Mouse (Mus musculus) heart, embryonic 13.5 days (tissue): Measurements from ENCODE around the gene Dcaf6. TPM values are rescaled to one million over a fixed set of nuclear protein-coding genes. Genes with fewer than 3 reads are reported as not detected.

Source experiments
- ATAC-seq: fragments of 200-750 bp; cut with Nextera tagmentation; 2 replicates; pipeline ENCODE4 v1.8.0; 2017; ENCODE audit warnings: moderate TSS enrichment; ENCODE audit not compliant: insufficient number of reproducible peaks, low FRiP score, low TSS enrichment; ENCODE audit errors: extremely low read depth
- H3K27ac ChIP-seq: fragments of 300-500 bp; sonication (generic); replicated peaks from 2 replicates; pipeline ENCODE4 v1.5.1; 2015; ENCODE audit warnings: moderate library complexity, mild to moderate bottlenecking, inconsistent platforms
- H3K27me3 ChIP-seq: fragments of 300-500 bp; sonication (generic); replicated peaks from 2 replicates; pipeline ENCODE4 v1.6.1; 2015; ENCODE audit warnings: mild to moderate bottlenecking, inconsistent platforms
- H3K36me3 ChIP-seq: fragments of 300-500 bp; sonication (generic); 2 replicates; pipeline ENCODE4 v1.6.1; 2015; ENCODE audit warnings: mild to moderate bottlenecking, inconsistent platforms
- H3K4me1 ChIP-seq: fragments of 300-500 bp; sonication (generic); 2 replicates; pipeline ENCODE4 v1.6.1; 2015; ENCODE audit warnings: inconsistent platforms
- H3K4me2 ChIP-seq: fragments of 300-500 bp; sonication (generic); 2 replicates; pipeline ENCODE4 v1.6.1; 2015; ENCODE audit warnings: inconsistent platforms, mild to moderate bottlenecking, moderate library complexity
- H3K4me3 ChIP-seq: fragments of 300-500 bp; sonication (generic); 2 replicates; pipeline ENCODE4 v1.5.1; 2015; ENCODE audit warnings: moderate library complexity, mild to moderate bottlenecking, inconsistent platforms
- H3K9ac ChIP-seq: fragments of 300-500 bp; sonication (generic); 2 replicates; pipeline ENCODE4 v1.6.1; 2015; ENCODE audit warnings: inconsistent platforms, mild to moderate bottlenecking, moderate library complexity
- H3K9me3 ChIP-seq: fragments of 300-500 bp; sonication (generic); 2 replicates; pipeline ENCODE4 v1.6.1; 2016; ENCODE audit warnings: inconsistent platforms
- WGBS: fragments of 180-500 bp; shearing (Covaris S2); methylation state at CpG from one replicate; pipeline ENCODE4 v1.1.7; 2015; ENCODE audit warnings: mixed read lengths; 5-methylcytosine and 5-hydroxymethylcytosine counted together
- polyA plus RNA-seq: library from polyadenylated mRNA; unstranded; fragments of >200 nt; fragmentation: Nextera tagmentation; extraction: Ambion mirVana; gene quantifications from 2 replicates; pipeline ENCODE4 v1.2.1, GENCODE M21; 2015

Gene Dcaf6
- 15.2 and 17.2 TPM in 2 replicates for polyA plus RNA-seq

DNA sequence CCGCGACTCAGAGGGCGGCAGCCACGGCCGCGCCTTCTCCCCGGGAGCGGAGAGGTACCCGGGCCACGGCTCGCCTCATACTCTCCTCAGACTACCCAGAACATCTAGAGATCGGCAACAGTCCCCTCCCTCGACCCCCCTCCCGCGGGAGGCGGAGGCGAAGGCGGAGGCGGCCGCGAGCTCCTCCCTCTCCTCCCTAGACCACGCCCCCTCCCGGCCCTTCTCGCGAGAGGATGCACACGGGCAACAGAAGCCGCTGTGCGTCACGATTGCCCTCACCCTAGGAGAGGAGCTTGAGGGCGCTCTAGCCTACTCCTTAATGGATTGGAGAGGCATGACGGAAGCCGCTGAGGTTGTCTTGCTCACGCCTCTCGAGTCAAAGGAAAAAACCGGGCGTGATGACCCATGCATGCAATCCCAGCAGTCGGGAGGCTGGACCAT, at the start of gene Dcaf6, which contains the start of gene Mpc2:
Dcaf6 (minus strand) TSS at position 116 of the 441 bp plus-strand sequence.
Mpc2 (plus strand) TSS at position 278 of the 441 bp plus-strand sequence.
- WGBS: under 1% methylated on average over 37 of the region's 37 CpGs

DNA sequence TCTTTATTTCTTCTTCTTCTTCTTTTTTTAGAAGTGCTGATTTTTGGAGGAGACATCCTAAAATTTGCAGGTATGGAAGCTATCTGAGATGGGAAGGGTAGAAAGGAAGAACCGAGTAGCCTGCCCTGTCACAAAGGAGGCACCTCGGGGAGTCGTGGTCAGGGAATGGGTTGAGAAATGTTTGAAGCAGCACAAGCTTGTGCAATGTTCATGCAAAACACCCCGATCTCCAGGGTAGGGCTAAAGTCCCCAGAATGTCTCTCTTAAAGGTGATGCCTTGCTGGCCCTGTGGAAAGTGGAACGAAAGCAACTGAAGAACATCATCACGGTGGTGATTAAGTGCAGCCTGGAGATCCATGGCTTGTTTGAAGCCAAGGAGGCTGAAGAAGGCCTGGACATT, 46.0 kb upstream of the Dcaf6 start:
- no peak overlapping the region for H3K4me2 ChIP-seq
- no peak overlapping the region for H3K9ac ChIP-seq
- WGBS: 82% methylated on average over 6 of the region's 6 CpGs

More for the DNA sequence above, at the start of gene Dcaf6, which contains the start of gene Mpc2:
- Histone ChIP-seq H3K9ac (peak within 1 kb of the TSS; percentile 95), H3K36me3 (no peaks in the 10 kb centered on the region), H3K4me3 (peak within 1 kb of the TSS; percentile 96), H3K9me3 (no peaks in the 10 kb centered on the region), H3K27ac (peak within 1 kb of the TSS; percentile 99), H3K4me1 (peaks cover 26% of the 10 kb centered on the region), H3K4me2 (peak within 1 kb of the TSS; percentile 82), H3K27me3 (no peaks in the 10 kb centered on the region)
- ATAC-seq: peak; percentile 86

DNA sequence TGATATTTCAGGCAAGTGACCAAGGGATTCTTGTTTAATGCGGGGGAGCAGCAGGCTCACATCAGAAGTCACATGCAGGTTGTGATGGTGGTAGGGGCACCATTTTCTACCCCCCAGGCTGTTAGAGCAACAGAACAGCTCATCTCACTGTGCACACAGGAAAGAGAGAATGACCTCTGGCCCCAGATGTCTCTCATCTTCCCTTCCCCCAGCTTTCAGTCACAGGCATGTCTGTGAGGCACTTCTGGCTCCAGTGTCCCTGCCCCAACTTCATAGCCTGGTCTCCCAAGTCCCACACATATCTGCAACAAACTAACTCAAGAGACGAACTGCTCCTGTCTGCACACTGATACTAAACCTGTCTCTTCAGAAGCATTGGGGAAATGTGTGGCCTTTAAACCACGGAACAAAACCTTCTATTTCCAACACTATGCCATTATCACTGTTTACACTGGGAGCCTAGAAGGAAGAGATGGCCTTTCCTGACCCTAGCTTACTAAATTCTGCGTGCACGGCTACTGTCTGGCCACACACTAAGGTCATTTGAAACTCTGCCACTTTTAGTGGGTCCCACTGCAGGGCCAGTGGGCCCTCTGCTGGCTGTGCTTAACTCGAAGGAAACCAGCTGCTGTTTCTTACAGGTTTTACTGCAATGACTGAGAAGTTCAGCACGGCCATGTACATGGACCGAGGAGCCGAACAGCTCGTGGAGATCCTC, 43.2 kb upstream of the Dcaf6 start:
- H3K9me3 ChIP-seq: no peaks in the 10 kb centered on the region
- H3K4me2 ChIP-seq: peak overlapping the region; percentile 24; the same call in 1 of the 2 replicates
- H3K36me3 ChIP-seq: no peaks in the 10 kb centered on the region
- 27% methylated on average over 10 of the region's 10 CpGs for WGBS
- no peak overlapping the region for H3K4me3 ChIP-seq
- H3K9ac ChIP-seq: no peak overlapping the region
- H3K4me1 ChIP-seq: peaks cover 12% of the 10 kb centered on the region; the same call in 1 of the 2 replicates
- no peak overlapping the region for H3K27ac ChIP-seq
- ATAC-seq: no peak
- H3K27me3 ChIP-seq: no peaks in the 10 kb centered on the region

More for the DNA sequence above, 46.0 kb upstream of the Dcaf6 start:
- H3K4me1 ChIP-seq: peaks cover 12% of the 10 kb centered on the region; the same call in 1 of the 2 replicates
- no peaks in the 10 kb centered on the region for H3K36me3 ChIP-seq
- ATAC-seq: no peak
- H3K9me3 ChIP-seq: no peaks in the 10 kb centered on the region
- H3K4me3 ChIP-seq: no peak overlapping the region
- no peak overlapping the region for H3K27ac ChIP-seq
- no peaks in the 10 kb centered on the region for H3K27me3 ChIP-seq

- H3K4me1 ChIP-seq: peaks cover 9% of the 10 kb centered on the region; the same call in 1 of the 2 replicates
- ATAC-seq: no peak
- 41% methylated on average over 3 of the region's 3 CpGs for WGBS
- no peaks in the 10 kb centered on the region for H3K9me3 ChIP-seq
- H3K4me2 ChIP-seq: no peak overlapping the region
- no peak overlapping the region for H3K27ac ChIP-seq
- no peaks in the 10 kb centered on the region for H3K27me3 ChIP-seq
- no peaks in the 10 kb centered on the region for H3K36me3 ChIP-seq
- no peak overlapping the region for H3K9ac ChIP-seq
- no peak overlapping the region for H3K4me3 ChIP-seq
These were observed 38.6 kb upstream of the Dcaf6 start for GRCm38 (mm10) chr1:165498856-165499255.

DNA sequence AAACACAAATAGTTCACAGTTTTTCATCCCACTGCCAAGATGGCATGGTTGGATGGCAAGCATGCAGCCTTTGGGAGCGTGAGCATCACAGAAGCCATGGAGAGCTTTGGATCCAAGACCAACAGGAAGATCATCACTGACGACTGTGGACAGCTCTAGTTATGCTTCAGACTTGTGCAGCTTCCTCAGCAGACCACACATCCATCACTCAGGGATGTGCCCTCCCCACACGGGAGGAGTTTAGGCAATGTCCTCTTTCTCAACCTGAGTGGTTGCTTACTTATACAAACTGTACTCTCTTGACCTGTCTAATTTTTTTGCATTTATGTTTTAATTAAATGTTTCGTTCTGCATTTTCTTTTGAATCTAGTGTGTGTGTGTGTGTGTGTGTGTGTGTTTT, 28.9 kb upstream of the Dcaf6 start:
- no peak overlapping the region for H3K27ac ChIP-seq
- no peak overlapping the region for H3K4me2 ChIP-seq
- ATAC-seq: no peak
- H3K36me3 ChIP-seq: peaks cover 5% of the 10 kb centered on the region; the same call in 1 of the 2 replicates
- H3K27me3 ChIP-seq: no peaks in the 10 kb centered on the region
- no peak overlapping the region for H3K4me3 ChIP-seq
- H3K9me3 ChIP-seq: no peaks in the 10 kb centered on the region
- H3K9ac ChIP-seq: no peak overlapping the region
- 75% methylated on average over 4 of the region's 4 CpGs for WGBS
- H3K4me1 ChIP-seq: no peaks in the 10 kb centered on the region

- H3K27ac ChIP-seq: no peak overlapping the region
- no peak for ATAC-seq
- no peaks in the 10 kb centered on the region for H3K4me1 ChIP-seq
- peaks cover 30% of the 10 kb centered on the region for H3K36me3 ChIP-seq
- 87% methylated on average over 2 of the region's 2 CpGs for WGBS
- H3K9ac ChIP-seq: no peak overlapping the region
- no peak overlapping the region for H3K4me3 ChIP-seq
- no peaks in the 10 kb centered on the region for H3K9me3 ChIP-seq
- H3K4me2 ChIP-seq: no peak overlapping the region
- H3K27me3 ChIP-seq: no peaks in the 10 kb centered on the region
These were observed 25.8 kb upstream of the Dcaf6 start for GRCm38 (mm10) chr1:165486108-165486507.

GRCm38 (mm10) chr1:165484688-165485233, 24.5 kb upstream of the Dcaf6 start, which contains the start of gene Adcy10:
Gene Adcy10, plus strand, starts transcription at chr1:165485183.
- no peak within 1 kb of the TSS for H3K4me3 ChIP-seq
- no peak within 1 kb of the TSS for H3K9ac ChIP-seq
- H3K27ac ChIP-seq: no peak within 1 kb of the TSS
- 89% methylated on average over 8 of the region's 8 CpGs for WGBS
- H3K36me3 ChIP-seq: peaks cover 42% of the 10 kb centered on the region
- no peaks in the 10 kb centered on the region for H3K9me3 ChIP-seq
- no peak within 1 kb of the TSS for H3K4me2 ChIP-seq
- ATAC-seq: no peak
- H3K27me3 ChIP-seq: no peaks in the 10 kb centered on the region
- no peaks in the 10 kb centered on the region for H3K4me1 ChIP-seq

- H3K27me3 ChIP-seq: no peaks in the 10 kb centered on the region
- 71% methylated on average over 1 of the region's 1 CpGs for whole genome bisulfite sequencing
- peaks cover 14% of the 10 kb centered on the region for H3K4me1 ChIP-seq
- H3K27ac ChIP-seq: no peak overlapping the region
- no peak overlapping the region for H3K4me2 ChIP-seq
- H3K9me3 ChIP-seq: no peaks in the 10 kb centered on the region
- ATAC-seq: no peak
- no peak overlapping the region for H3K9ac ChIP-seq
- H3K36me3 ChIP-seq: 0 out of 2 replicates have a peak, but pooled peaks cover 3% of the 10 kb centered on the region
- no peak overlapping the region for H3K4me3 ChIP-seq
These were observed 11.2 kb upstream of the Dcaf6 start for GRCm38 (mm10) chr1:165471490-165471889.

DNA sequence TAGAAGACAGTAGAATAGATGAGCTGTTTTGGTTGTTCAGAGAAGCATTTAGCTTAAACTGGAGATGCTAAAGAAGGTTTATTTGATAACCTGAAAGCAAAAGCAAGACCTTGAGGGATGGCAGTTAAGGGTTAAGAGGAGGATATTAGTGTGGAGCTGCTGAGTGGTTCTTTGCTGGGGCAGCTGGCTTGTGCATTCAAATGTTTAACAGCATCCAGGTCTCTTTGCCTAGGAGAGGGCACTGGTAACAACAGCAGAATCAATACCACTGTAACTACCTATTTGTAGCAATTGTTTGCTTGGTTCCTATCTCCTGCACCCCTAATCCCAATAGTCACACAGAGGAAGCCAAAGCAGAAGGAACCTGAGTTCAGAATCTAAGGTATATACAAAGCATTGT, 9.4 kb upstream of the Dcaf6 start:
- no peaks in the 10 kb centered on the region for H3K27me3 ChIP-seq
- no peaks in the 10 kb centered on the region for H3K36me3 ChIP-seq
- no peak overlapping the region for H3K27ac ChIP-seq
- H3K9me3 ChIP-seq: no peaks in the 10 kb centered on the region
- no peak for ATAC-seq
- no peak overlapping the region for H3K9ac ChIP-seq
- H3K4me2 ChIP-seq: no peak overlapping the region
- peaks cover 14% of the 10 kb centered on the region for H3K4me1 ChIP-seq
- H3K4me3 ChIP-seq: no peak overlapping the region

DNA sequence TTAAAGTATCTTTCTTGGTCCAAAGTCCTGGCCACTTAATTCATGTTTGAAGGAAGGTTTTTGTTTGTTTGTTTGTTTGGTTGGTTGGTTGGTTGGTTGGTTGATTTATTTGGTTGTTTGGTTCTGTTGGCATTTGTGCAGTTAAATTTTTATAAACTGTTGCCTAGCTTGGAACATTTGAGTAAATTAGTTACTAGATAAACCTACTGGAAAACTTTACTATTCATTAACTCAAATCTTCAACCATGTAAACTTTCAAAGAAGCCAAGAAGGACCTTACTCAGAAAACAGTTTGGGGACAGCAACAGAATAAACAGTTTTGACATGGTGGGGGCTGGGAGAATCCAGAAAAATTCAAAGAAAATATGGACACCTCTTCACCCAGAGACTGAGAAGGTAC, 8.7 kb upstream of the Dcaf6 start:
- H3K36me3 ChIP-seq: no peaks in the 10 kb centered on the region
- H3K27me3 ChIP-seq: no peaks in the 10 kb centered on the region
- H3K4me1 ChIP-seq: peaks cover 14% of the 10 kb centered on the region
- no peak overlapping the region for H3K9ac ChIP-seq
- H3K4me2 ChIP-seq: no peak overlapping the region
- H3K9me3 ChIP-seq: no peaks in the 10 kb centered on the region
- no peak for ATAC-seq
- H3K4me3 ChIP-seq: no peak overlapping the region
- H3K27ac ChIP-seq: no peak overlapping the region

GRCm38 (mm10) chr1:165464574-165464973, 4.3 kb upstream of the Dcaf6 start:
- no peak overlapping the region for H3K27ac ChIP-seq
- WGBS: 89% methylated on average over 3 of the region's 3 CpGs
- no peak for ATAC-seq

More at GRCm38 (mm10) chr1:165464574-165464973, 4.3 kb upstream of the Dcaf6 start:
- Histone ChIP-seq H3K36me3 (no peaks in the 10 kb centered on the region), H3K4me1 (peaks cover 17% of the 10 kb centered on the region), H3K27me3 (no peaks in the 10 kb centered on the region), H3K9ac (no peak overlapping the region), H3K9me3 (no peaks in the 10 kb centered on the region), H3K4me3 (no peak overlapping the region), H3K4me2 (no peak overlapping the region)
